Mouse (Mus musculus): ENCODE data around the gene Col4a5.

- no peak for TF ChIP-seq POLR2A (IDR thresholded peaks at IDR 0.05; ENCODE audit: low read depth, low read length)
- TF ChIP-seq CTCF (IDR thresholded peaks at IDR 0.05; ENCODE audit: extremely low read depth, insufficient read length, insufficient replicate concordance, low read depth, low read length), result no peak
Measured at GRCm38 (mm10) chrX:141436780-141437179, 38.4 kb upstream of the Col4a5 start.
